In the genomic region with DNA sequence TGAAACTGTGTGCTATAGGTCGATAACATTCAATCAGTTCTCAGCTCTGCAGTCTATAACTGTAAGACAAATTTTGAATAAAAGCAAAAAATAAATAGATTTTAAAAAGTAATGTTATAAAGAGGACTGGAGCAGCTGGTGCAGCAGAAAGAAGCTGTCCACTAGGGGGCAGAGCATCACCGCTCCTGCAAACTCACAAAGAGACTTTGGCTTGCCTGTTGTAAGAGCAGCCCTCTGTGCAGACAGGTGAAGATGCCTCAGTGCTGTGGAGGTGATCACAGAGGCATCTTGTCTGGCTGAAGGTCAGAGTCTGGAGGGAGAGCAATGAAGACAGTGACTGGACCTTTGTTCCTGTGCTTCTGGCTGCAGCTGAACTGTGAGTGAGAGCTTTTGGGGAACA, we compare ENCODE assay signal across 7 mouse cellular contexts.
DNase-seq lines count a peak whose midpoint lies in the region; ATAC-seq and TF ChIP-seq lines count a peak whose summit lies in the region.
"Not testable (repeated sequence)": the region's sequence is repeated elsewhere in the genome, so short reads cannot be mapped to it uniquely, and the experiment has no call there.

No protein-coding gene starts in this region.

- 19% methylated on average over 2 of the region's 2 CpGs for WGBS in heart, postnatal 0 days
- WGBS in kidney, postnatal 0 days = 13% methylated on average over 2 of the region's 2 CpGs
- whole genome bisulfite sequencing in limb, embryonic 14.5 days = 19% methylated on average over 2 of the region's 2 CpGs
- 20% methylated on average over 2 of the region's 2 CpGs for WGBS in midbrain, embryonic 16.5 days

- not testable (repeated sequence) for H3K4me1 ChIP-seq in heart, postnatal 0 days (ENCODE audit: control insufficient read depth, insufficient read depth); kidney, postnatal 0 days (replicated peaks; ENCODE audit: insufficient read depth, low read length); limb, embryonic 14.5 days (ENCODE audit: control insufficient read depth, insufficient read depth, low read length); midbrain, embryonic 16.5 days (ENCODE audit: control insufficient read depth, insufficient read depth, low read length)

- H3K36me3 ChIP-seq in heart, postnatal 0 days (replicated peaks; ENCODE audit: control insufficient read depth, insufficient read depth, low read length); kidney, postnatal 0 days (ENCODE audit: insufficient read depth, low read length); limb, embryonic 14.5 days (ENCODE audit: control insufficient read depth, insufficient read depth, low read length); midbrain, embryonic 16.5 days (ENCODE audit: control insufficient read depth, insufficient read depth, low read length): not testable (repeated sequence)

- peak; percentile 49 for TF ChIP-seq CTCF in heart, postnatal 0 days (IDR thresholded peaks at IDR 0.05; ENCODE audit: low read depth)
- TF ChIP-seq CTCF in kidney, postnatal 0 days (IDR thresholded peaks at IDR 0.05; ENCODE audit: low read depth) = peak; percentile 68

- not testable (repeated sequence) for ATAC-seq in heart, postnatal 0 days (ENCODE audit: insufficient read depth, low read depth); kidney, postnatal 0 days (replicated peaks; ENCODE audit: low FRiP score, low read depth); limb, embryonic 14.5 days (ENCODE audit: low FRiP score, low read depth)
- peak; percentile 68; the same call in 1 of the 2 replicates for ATAC-seq in midbrain, embryonic 16.5 days

- not testable (repeated sequence) for H3K9ac ChIP-seq in heart, postnatal 0 days (replicated peaks; ENCODE audit: low read depth, low read length); kidney, postnatal 0 days (ENCODE audit: low read depth, low read length); limb, embryonic 14.5 days (ENCODE audit: low read depth, low read length, severe bottlenecking); midbrain, embryonic 16.5 days (ENCODE audit: low read depth, low read length)

- H3K27ac ChIP-seq in heart, postnatal 0 days (ENCODE audit: low read depth); kidney, postnatal 0 days; limb, embryonic 14.5 days (replicated peaks; ENCODE audit: low read depth, low read length); midbrain, embryonic 16.5 days (ENCODE audit: low read length): not testable (repeated sequence)

- H3K4me2 ChIP-seq in heart, postnatal 0 days (ENCODE audit: low read depth, low read length); kidney, postnatal 0 days (ENCODE audit: low read length); limb, embryonic 14.5 days (replicated peaks; ENCODE audit: low read depth, low read length, severe bottlenecking); midbrain, embryonic 16.5 days (ENCODE audit: low read length): not testable (repeated sequence)

- not testable (repeated sequence) for H3K9me3 ChIP-seq in heart, postnatal 0 days (replicated peaks; ENCODE audit: control insufficient read depth, low read length); kidney, postnatal 0 days (replicated peaks; ENCODE audit: low read length); limb, embryonic 14.5 days (ENCODE audit: control insufficient read depth, low read length); midbrain, embryonic 16.5 days (replicated peaks; ENCODE audit: control insufficient read depth, low read length, poor library complexity, severe bottlenecking)

- DNase-seq in adrenal gland, adult (ENCODE audit: inconsistent age in 2 of 2, low spot score in 1 of 2) = peak; percentile 3 to 27
- DNase-seq in embryo, embryonic 10.5 days (ENCODE audit: low spot score) = peak; percentile 52
- DNase-seq in heart, postnatal 0 days (ENCODE audit: low spot score) = peak; percentile 10
- peak; percentile 19 for DNase-seq in kidney, postnatal 0 days (ENCODE audit: low spot score)
- peak; percentile 26 for DNase-seq in limb, embryonic 14.5 days (ENCODE audit: low spot score)
- peak; percentile 40 for DNase-seq in right cerebral cortex, postnatal 4 days

- TF ChIP-seq POLR2A in limb, embryonic 14.5 days (IDR thresholded peaks at IDR 0.05; ENCODE audit: borderline replicate concordance, extremely low read depth, insufficient read depth, insufficient read length) = not testable (repeated sequence)

- H3K27me3 ChIP-seq in heart, postnatal 0 days (ENCODE audit: control insufficient read depth, insufficient read depth, low read length); kidney, postnatal 0 days (ENCODE audit: insufficient read depth, low read length); limb, embryonic 14.5 days (ENCODE audit: control insufficient read depth, insufficient read depth, low read length); midbrain, embryonic 16.5 days (ENCODE audit: control insufficient read depth, insufficient read depth, low read depth, low read length): not testable (repeated sequence)

- H3K4me3 ChIP-seq in heart, postnatal 0 days (ENCODE audit: low read depth, low read length); kidney, postnatal 0 days (replicated peaks; ENCODE audit: low read depth, low read length); limb, embryonic 14.5 days (replicated peaks; ENCODE audit: low read length); midbrain, embryonic 16.5 days (ENCODE audit: low read depth, low read length): not testable (repeated sequence)

- TF ChIP-seq EP300 in heart, postnatal 0 days (IDR thresholded peaks at IDR 0.05; ENCODE audit: low read depth) = not testable (repeated sequence)
